Mouse (Mus musculus) hindbrain, embryonic 12.5 days (tissue): ENCODE measurements at regions not wholly inside any gene's neighbourhood (a gene's known extent, or its start where the extent isn't known, plus 50 kb on each side); places are given as distances from the start of the nearest gene placed in this dataset.

ENCODE experiments used
- ATAC-seq: fragments of 200-750 bp; cut with Nextera tagmentation; 2 replicates; pipeline ENCODE4 v1.8.0; 2017; ENCODE audit warnings: moderate TSS enrichment; ENCODE audit not compliant: low FRiP score
- H3K27ac ChIP-seq: fragments of 300-500 bp; sonication (generic); 2 replicates; pipeline ENCODE4 v1.5.1; 2016; ENCODE audit warnings: mild to moderate bottlenecking
- H3K27me3 ChIP-seq: fragments of 300-500 bp; sonication (generic); 2 replicates; pipeline ENCODE4 v1.6.1; 2016; ENCODE audit warnings: mild to moderate bottlenecking
- H3K36me3 ChIP-seq: fragments of 300-500 bp; sonication (generic); 2 replicates; pipeline ENCODE4 v1.6.1; 2016; ENCODE audit warnings: mild to moderate bottlenecking
- H3K4me1 ChIP-seq: fragments of 300-500 bp; sonication (generic); 2 replicates; pipeline ENCODE4 v1.6.1; 2016
- H3K4me2 ChIP-seq: fragments of 300-500 bp; sonication (generic); replicated peaks from 2 replicates; pipeline ENCODE4 v1.6.1; 2016; ENCODE audit warnings: mild to moderate bottlenecking
- H3K4me3 ChIP-seq: fragments of 300-500 bp; sonication (generic); 2 replicates; pipeline ENCODE4 v1.5.1; 2016; ENCODE audit warnings: mild to moderate bottlenecking
- H3K9ac ChIP-seq: fragments of 300-500 bp; sonication (generic); 2 replicates; pipeline ENCODE4 v1.6.1; 2016; ENCODE audit warnings: mild to moderate bottlenecking, moderate library complexity
- H3K9me3 ChIP-seq: fragments of 300-500 bp; sonication (generic); replicated peaks from 2 replicates; pipeline ENCODE4 v1.6.1; 2016; ENCODE audit warnings: mild to moderate bottlenecking
- WGBS: fragments of 180-500 bp; shearing (Covaris S2); methylation state at CpG from one replicate; pipeline ENCODE4 v1.1.7; 2016; 5-methylcytosine and 5-hydroxymethylcytosine counted together

DNA sequence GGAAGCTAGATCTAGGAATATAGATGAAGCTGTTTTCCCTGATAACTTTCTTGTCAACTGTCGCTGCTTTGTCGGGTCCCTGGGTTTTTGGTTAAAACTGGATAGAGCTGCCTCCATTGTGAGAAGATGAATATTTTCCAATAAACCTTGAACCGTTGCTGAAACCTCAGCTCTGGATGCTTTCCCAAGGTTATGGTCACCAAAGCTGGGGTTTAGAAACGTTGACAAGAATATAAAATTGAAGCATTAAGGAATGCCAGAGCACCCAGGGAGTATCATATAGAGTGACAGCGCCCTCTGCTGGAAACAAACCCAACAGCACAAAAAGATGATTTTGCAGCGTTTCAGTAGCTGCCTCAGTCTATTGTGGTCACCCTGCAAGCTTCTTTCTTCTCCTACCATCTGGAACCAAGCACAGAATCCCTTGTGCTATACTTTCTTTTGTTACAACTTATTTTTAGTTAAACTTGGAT is 111.7 kb upstream of the Snx19 start:
- no peak overlapping the region for H3K27ac ChIP-seq
- no peak overlapping the region for H3K4me2 ChIP-seq
- 0 out of 2 replicates have a peak, but pooled peaks cover 4% of the 10 kb centered on the region for H3K4me1 ChIP-seq
- no peaks in the 10 kb centered on the region for H3K9me3 ChIP-seq
- H3K4me3 ChIP-seq = no peak overlapping the region
- no peak for ATAC-seq
- H3K36me3 ChIP-seq = no peaks in the 10 kb centered on the region
- 47% methylated on average over 6 of the region's 6 CpGs for WGBS
- no peak overlapping the region for H3K9ac ChIP-seq
- no peaks in the 10 kb centered on the region for H3K27me3 ChIP-seq

- 82% methylated on average over 2 of the region's 2 CpGs for WGBS
- Histone ChIP-seq H3K36me3 (no peaks in the 10 kb centered on the region), H3K4me3 (no peak overlapping the region)
Observed at GRCm38 (mm10) chr9:30344866-30345265, 82.0 kb upstream of the Snx19 start.

GRCm38 (mm10) chr9:30353965-30354364 is 72.9 kb upstream of the Snx19 start:
- ATAC-seq = no peak

More at GRCm38 (mm10) chr9:30344866-30345265, 82.0 kb upstream of the Snx19 start:
- ATAC-seq = no peak
- H3K27me3 ChIP-seq = no peaks in the 10 kb centered on the region
- H3K9ac ChIP-seq = no peak overlapping the region
- no peak overlapping the region for H3K4me2 ChIP-seq
- no peak overlapping the region for H3K27ac ChIP-seq
- H3K4me1 ChIP-seq = no peaks in the 10 kb centered on the region
- no peaks in the 10 kb centered on the region for H3K9me3 ChIP-seq

GRCm38 (mm10) chr9:30355642-30356041 is 71.3 kb upstream of the Snx19 start:
- WGBS = 91% methylated on average over 2 of the region's 2 CpGs
- no peak overlapping the region for H3K9ac ChIP-seq
- H3K9me3 ChIP-seq = no peaks in the 10 kb centered on the region
- no peaks in the 10 kb centered on the region for H3K27me3 ChIP-seq
- H3K4me2 ChIP-seq = no peak overlapping the region
- H3K27ac ChIP-seq = no peak overlapping the region
- H3K36me3 ChIP-seq = no peaks in the 10 kb centered on the region
- ATAC-seq = no peak
- H3K4me1 ChIP-seq = no peaks in the 10 kb centered on the region
- no peak overlapping the region for H3K4me3 ChIP-seq

More at GRCm38 (mm10) chr9:30353965-30354364, 72.9 kb upstream of the Snx19 start:
- H3K4me2 ChIP-seq = no peak overlapping the region
- no peaks in the 10 kb centered on the region for H3K9me3 ChIP-seq
- no peaks in the 10 kb centered on the region for H3K27me3 ChIP-seq
- 73% methylated on average over 4 of the region's 4 CpGs for WGBS
- no peak overlapping the region for H3K9ac ChIP-seq
- H3K4me1 ChIP-seq = no peaks in the 10 kb centered on the region
- H3K36me3 ChIP-seq = no peaks in the 10 kb centered on the region
- H3K27ac ChIP-seq = no peak overlapping the region
- H3K4me3 ChIP-seq = no peak overlapping the region

DNA sequence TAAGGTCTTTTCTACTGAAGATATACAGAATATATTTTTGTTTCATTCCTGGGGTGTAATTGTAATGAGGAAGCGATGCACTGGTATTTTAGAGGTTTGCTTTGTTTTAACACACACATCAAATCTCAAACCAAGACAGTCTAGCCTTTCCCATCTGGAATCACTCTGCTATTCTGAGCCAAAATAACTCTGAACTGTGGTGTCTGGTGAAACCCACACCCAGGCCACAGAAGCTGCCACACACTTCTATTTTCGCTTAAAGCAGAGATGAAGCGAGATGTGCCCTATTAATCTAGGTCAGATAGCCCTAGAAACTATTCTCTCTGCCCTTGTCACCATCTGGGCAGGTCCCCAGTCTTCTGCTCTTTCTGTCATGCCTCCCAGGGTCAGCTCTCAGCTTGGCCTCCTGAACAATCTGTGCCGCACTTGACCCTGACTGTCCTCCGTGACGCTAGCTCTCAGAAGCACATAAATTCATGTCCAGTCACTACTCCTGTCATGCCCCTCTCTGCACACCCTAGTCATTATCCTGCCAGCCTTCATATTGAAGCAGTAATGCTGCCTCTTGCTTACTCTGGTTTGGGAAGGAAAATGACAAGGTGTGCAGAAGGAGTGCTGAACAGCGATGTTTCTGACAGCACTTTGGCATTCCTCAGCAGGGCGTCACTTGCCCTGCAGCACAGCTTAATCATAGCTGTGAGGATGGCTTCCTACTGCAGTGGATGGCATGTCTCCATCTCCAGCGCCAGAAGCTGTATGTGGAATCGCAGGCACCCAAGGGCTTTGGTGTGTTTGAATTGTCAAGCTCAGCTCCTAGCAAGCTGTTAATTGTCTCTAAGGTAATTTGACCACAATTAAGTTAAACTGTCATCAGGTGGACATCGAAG is 57.1 kb upstream of the Snx19 start:
- Histone ChIP-seq H3K9ac (no peak overlapping the region), H3K4me2 (no peak overlapping the region), H3K27ac (no peak overlapping the region), H3K9me3 (no peaks in the 10 kb centered on the region), H3K36me3 (no peaks in the 10 kb centered on the region), H3K4me3 (no peak overlapping the region), H3K4me1 (no peaks in the 10 kb centered on the region), H3K27me3 (no peaks in the 10 kb centered on the region)
- WGBS = 72% methylated on average over 11 of the region's 11 CpGs
- no peak for ATAC-seq

DNA sequence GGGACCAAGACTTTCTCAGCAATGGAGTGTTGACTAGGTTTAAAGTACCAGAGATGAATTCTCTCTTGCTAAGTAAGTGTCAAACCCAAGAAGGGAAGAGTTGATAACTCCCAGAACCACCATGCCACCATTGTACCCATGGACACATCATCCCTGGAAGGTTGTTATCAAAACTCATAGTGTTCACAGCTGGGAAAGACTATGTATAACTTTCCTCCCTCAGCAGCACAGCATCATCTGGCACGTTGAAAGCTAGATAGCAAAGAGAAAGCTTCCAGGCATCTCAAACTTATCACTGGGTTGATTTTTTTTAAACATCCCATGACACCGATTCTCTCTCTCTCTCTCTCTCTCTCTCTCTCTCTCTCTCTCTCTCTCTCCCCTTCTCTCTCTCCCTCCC is 56.1 kb upstream of the Snx19 start:
- ATAC-seq = no peak
- Histone ChIP-seq H3K27ac (no peak overlapping the region), H3K36me3 (no peaks in the 10 kb centered on the region), H3K9ac (no peak overlapping the region), H3K27me3 (no peaks in the 10 kb centered on the region), H3K9me3 (no peaks in the 10 kb centered on the region), H3K4me2 (no peak overlapping the region), H3K4me1 (no peaks in the 10 kb centered on the region), H3K4me3 (no peak overlapping the region)
- 82% methylated on average over 2 of the region's 2 CpGs for WGBS

DNA sequence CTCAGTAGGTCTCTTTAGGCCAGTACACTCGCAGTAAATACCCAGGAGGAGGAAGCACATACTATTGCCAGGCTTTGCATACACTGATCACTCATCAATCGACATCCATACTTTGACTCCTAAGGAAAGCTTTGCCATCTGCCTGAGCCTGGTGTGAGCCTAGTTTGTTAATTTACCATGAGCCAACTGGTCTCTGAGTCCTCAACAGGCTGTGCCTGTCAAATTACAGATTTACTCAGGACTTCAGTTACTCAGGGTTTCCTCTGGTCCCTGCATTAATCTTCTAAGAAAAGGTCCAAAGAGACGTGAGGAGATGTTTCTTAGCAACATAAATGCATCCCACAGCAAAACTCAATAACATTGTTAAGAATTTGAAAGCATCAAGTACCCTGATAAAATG is 50.0 kb upstream of the Snx19 start:
- Histone ChIP-seq H3K36me3 (no peaks in the 10 kb centered on the region), H3K4me2 (no peak overlapping the region), H3K4me1 (no peaks in the 10 kb centered on the region), H3K27ac (no peak overlapping the region), H3K27me3 (no peaks in the 10 kb centered on the region), H3K4me3 (no peak overlapping the region), H3K9me3 (no peaks in the 10 kb centered on the region), H3K9ac (no peak overlapping the region)
- ATAC-seq = no peak
- WGBS = 77% methylated on average over 3 of the region's 3 CpGs
